Mouse (Mus musculus): Measurements from ENCODE around the gene Ostc.

The Ostc gene

DNA sequence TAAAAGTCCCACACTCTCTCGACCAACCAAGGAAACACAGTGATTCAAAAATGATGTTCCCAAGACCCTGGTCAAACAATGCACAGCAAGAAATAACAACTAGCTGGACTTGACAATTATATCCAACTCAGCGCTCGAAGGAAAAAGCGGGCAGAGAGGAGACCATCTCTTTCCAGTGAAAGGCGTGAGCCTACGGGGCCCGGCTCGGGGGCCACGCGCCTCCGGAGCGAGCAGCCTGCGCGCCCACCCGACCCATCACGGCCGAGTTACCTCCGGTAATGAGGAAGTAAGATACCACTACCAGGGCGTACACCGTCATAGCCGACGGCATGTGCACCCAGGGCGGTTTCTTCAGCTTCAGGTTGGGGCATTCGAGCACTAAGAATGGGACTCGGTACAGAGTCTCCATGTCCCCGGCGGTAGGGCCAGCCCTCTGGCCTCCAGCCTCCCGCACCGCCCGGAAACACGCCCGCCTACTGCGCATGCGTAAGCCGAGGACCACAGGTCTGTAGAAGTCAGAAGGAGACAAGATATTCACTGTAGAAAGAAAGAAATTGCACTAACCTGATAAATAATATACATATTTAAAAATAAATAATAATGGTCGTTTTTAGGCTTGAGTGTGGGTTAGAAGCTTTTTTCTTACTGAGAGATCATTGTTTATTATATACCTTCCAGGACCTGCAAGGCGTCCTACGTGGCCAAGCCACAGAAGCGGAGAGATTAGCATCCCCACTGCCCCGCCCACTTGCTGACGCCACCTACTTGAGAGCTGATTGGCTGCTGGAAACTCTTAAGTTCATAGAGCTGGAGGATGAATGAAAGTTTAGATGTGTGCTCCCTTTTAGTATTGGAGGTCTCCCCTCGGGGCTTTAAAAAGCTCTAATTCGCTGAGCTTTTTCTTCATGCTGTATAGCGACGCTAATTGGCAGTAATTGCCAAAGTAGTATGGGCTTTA, at the start of gene Ostc:
Gene Ostc (minus strand): TSS at position 478 of the 958 bp plus-strand sequence.
- peak; percentile 97 to 98 for DNase-seq (ENCODE audit: low spot score in 2 of 2)

DNA sequence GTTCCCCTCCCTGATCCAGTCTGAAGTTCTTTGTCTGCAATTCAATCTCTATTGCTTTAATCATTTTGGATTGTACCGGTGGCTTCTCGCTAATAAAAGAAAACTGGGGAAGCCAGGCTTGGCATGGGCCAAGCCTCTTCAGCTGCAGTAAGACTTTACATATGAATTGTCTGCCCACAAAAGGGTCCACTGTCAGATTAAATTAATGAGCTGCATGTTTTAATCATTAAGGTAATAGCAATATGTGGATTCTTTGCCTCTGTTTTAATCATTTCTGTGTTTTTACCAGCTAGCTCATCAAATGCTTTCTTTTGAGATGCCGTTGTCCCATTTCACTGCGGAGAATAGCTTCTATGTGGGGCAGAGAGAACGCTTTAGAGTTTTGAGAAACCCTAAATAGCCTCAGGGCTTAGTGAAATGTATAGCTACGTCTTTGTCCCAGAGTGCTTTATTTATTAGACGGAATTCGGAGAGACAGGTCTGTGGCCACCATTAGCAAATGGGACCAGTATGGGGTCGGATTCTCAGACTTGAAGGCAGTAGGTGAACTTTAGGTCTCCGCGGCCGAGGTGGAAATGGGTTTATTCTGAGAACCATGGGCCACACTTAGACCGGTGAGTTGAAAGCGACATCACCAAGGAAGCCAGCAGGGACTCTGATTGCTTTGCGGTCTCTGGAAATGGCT, 49.1 kb upstream of the Ostc start:
- no peak for DNase-seq (ENCODE audit: low spot score in 2 of 2)

DNA sequence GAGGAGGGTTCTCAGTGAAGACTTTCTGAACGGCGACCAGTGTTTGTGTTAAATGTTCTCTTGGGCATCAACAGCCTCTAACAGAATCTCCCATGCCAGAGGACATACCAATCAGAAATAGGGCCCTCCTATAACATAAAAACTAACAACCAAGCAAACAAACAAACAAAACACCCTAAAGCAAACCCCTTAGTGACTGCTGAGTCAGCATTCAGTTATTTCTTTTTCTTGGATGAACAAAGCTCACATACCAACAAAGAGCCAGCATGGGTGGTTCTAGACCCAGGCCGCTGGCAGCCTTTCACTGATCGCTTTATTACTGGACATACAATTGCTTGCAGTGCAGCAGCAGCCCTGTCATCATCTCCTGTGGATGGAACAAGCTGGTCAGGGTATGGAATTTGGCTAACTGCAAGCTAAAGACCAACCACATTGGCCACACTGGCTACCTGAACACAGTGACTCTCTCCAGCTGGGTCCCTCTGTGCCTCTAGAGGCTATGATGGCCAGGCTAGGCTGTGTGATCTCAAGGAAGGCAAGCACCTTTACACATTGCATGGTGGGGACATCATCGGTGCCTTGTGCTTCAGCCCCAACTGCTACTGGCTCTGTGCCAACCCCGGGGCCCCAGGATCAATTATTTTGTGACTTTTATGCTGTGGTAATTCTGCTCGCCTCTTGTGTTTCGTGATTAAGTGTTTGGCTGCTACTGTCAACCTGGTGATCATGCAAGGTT, 48.0 kb upstream of the Ostc start:
- DNase-seq (ENCODE audit: low spot score in 2 of 2) = no peak

- no peak for DNase-seq (ENCODE audit: low spot score in 2 of 2)
These were observed 40.0 kb upstream of the Ostc start for GRCm38 (mm10) chr3:130749206-130749605.

GRCm38 (mm10) chr3:130746673-130747619, 37.7 kb upstream of the Ostc start:
- no peak for DNase-seq (ENCODE audit: low spot score in 2 of 2)

GRCm38 (mm10) chr3:130737652-130738361, 28.6 kb upstream of the Ostc start:
- no peak for DNase-seq (ENCODE audit: low spot score in 2 of 2)

- DNase-seq (ENCODE audit: low spot score in 2 of 2) = no peak
These were observed 27.5 kb upstream of the Ostc start for GRCm38 (mm10) chr3:130736758-130737157.

DNA sequence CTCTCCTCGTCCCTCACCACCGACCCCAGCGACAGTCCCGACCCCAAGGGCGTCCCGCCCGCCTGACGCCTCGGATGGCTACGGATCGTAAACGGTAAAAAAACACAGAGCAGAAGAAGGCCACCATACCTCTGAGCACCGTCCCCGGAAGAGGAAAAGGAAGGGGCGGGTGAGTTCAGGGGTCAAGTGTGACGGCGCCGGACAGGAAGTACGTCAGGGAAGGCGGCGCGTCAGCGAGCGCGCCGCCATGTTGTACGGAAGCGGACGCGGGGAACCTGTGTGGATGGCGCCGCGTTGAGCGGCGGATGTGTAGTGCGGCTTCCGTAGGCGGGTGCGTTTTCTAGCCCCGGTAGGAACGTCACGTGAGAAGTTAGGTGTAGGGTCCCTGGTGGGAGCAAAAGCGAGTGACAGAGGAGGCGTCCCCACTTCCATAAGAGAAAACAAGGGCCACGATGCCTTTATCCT, 21.0 kb upstream of the Ostc start, which contains the start of gene Rpl34:
Gene Rpl34 (minus strand): TSS at position 210 of the 465 bp plus-strand sequence.
- DNase-seq (ENCODE audit: low spot score in 2 of 2) = peak; percentile 98

GRCm38 (mm10) chr3:130729472-130730188, 20.4 kb upstream of the Ostc start:
- DNase-seq (ENCODE audit: low spot score in 2 of 2) = peak; percentile 64 to 66

GRCm38 (mm10) chr3:130727676-130728075, 18.4 kb upstream of the Ostc start:
- DNase-seq (ENCODE audit: low spot score in 2 of 2) = no peak

DNA sequence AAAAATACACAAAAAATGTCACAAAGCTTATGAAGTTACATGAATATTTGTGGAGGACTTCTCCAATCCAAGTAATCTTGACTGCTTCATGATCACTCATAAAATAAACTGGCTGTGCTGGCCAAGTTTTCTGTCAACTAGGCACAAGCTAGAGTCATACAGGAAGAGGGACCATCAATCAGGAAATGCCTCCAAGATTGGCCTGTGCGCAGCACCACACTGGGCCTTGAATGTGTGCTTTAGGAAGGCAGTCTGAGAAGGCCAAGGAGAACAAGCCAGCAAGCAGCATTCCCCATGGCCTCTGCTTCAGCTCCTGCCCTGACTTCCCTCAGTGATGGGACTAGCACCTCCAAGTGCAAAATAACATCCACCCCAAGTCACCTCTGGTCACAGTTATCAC, 17.8 kb upstream of the Ostc start:
- no peak for DNase-seq (ENCODE audit: low spot score in 2 of 2)

GRCm38 (mm10) chr3:130725718-130726117, 16.5 kb upstream of the Ostc start:
- DNase-seq (ENCODE audit: low spot score in 2 of 2) = no peak

DNA sequence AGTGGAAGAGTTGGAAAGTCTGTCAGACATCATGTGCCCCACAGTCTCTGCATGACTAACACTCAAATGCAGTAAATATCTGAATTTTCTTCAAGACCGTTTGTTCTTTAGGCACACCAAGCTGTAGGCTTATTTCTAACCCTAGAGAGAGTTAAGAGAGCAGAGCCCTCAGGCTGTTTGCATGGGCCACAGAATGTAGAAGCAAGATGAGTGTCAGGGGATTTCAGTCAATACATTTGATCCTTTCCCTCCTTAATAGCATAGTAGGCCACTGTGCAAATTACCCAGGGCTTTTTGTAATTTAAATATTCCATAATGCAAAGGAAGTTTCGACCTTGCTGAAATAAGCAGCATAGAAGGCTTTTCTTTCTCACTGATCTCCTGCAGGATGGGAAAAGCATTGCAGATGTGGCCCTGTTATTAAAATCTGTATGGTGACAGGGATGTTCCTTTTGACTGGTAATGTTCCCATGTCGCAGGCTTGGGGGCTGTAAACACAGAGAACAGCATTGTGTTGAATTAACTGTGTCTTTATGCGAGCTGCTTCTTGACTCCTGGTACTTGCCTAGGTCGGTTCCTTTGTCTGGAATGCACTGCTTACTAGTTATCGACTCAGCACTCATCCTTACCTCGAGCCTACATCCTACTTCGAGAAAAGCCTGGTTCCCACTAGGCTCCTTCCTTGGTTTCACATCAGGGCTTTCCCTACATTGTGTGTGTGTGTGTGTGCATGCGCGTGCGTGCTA, 13.7 kb upstream of the Ostc start:
- DNase-seq (ENCODE audit: low spot score in 2 of 2) = no peak

- DNase-seq (ENCODE audit: low spot score in 2 of 2) = no peak
These were observed 11.0 kb upstream of the Ostc start for GRCm38 (mm10) chr3:130720225-130720624.

DNA sequence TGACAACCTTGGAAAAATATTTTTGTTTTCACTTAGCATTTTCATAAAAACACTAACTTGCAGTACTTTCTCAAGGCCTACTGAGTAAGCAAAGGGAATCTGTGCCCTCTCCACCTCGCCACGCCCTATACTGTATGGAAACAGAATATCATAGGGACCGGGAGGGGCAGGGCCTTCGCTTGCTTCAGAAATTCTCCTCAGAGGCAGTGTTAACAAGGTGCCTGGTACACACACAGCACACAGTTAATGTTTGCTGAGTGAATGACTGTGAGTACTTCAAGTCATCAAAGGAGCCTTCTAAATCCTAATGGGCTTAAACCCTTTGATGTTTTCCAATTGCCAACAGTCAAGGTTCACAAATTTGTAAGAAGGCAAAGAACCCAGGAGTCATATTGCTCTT, 9.6 kb upstream of the Ostc start:
- DNase-seq (ENCODE audit: low spot score in 2 of 2) = no peak

GRCm38 (mm10) chr3:130716555-130716954, 7.3 kb upstream of the Ostc start:
- no peak for DNase-seq (ENCODE audit: low spot score in 2 of 2)

DNA sequence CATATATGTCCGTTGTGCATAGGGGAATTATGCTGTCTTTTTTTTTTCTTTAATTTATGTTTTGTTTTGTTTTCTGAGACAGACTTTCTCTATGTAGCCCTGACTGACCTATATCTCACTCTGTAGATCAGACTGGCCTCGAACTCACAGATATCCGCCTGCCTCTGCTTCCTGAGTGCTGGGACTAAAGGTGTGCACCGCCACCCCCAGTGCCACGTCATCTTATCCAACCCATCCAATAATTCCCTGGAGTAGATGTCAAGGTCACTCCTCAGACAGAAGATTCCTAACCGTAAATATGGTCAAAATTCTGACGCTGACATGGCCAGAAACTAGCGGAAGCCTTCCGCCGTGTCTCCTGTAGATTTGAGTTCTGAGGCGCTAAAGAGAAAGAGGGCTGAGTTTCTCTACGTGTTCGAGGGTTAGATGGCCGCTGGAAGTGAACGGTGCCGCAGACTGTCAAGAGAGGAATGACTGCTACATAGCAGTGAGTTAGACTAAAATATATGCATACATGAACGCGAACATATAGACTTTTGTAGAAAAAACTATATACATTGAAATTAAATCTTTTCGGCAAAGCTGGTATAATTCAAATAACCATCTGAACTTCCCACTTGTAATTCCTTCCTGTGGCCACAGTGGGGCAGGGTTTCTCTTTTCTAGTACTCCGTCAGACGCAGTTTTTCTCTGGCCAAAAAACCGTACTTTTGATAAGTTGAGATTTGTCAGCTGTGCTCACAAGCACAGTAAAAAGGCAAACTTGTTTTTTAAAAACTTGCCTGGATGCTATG, 5.7 kb upstream of the Ostc start:
- peak; percentile 77 to 85 for DNase-seq (ENCODE audit: low spot score in 2 of 2)

GRCm38 (mm10) chr3:130712891-130713290, 3.6 kb upstream of the Ostc start:
- no peak for DNase-seq (ENCODE audit: low spot score in 2 of 2)

Measured in right cerebral cortex, postnatal 10 days (tissue).